Mouse (Mus musculus) E14TG2a.4 (cell line): ENCODE measurements around the gene Pus1.

Experiments
- H3K27me3 ChIP-seq: 2 replicates; pipeline ENCODE4 v1.6.1; 2014; ENCODE audit warnings: low read length, control low read depth; ENCODE audit not compliant: insufficient read depth
- H3K36me3 ChIP-seq: 2 replicates; pipeline ENCODE4 v1.6.1; 2014; ENCODE audit warnings: low read length, control low read depth; ENCODE audit not compliant: insufficient read depth
- H3K4me1 ChIP-seq: replicated peaks from 2 replicates; pipeline ENCODE4 v1.6.1; 2014; ENCODE audit warnings: low read depth, low read length, control low read depth
- H3K4me3 ChIP-seq: replicated peaks from 2 replicates; pipeline ENCODE4 v1.5.1; 2014; ENCODE audit warnings: mild to moderate bottlenecking, low read length
- H3K9me3 ChIP-seq: 2 replicates; pipeline ENCODE4 v1.6.1; 2014; ENCODE audit warnings: low read length, control low read depth
- CTCF ChIP-seq: conservative IDR thresholded peaks from 2 replicates; pipeline ENCODE4 v1.5.1; 2014; ENCODE audit warnings: low read length
- NANOG ChIP-seq: IDR thresholded peaks from 2 replicates; pipeline ENCODE4 v1.6.1; 2014; ENCODE audit warnings: borderline replicate concordance, low read length, mixed read lengths
- POU5F1 ChIP-seq: IDR thresholded peaks from 2 replicates; pipeline ENCODE4 v1.6.1; 2014; ENCODE audit warnings: low read length, borderline replicate concordance

Gene Pus1

GRCm38 (mm10) chr5:110788684-110789083 lies 8.2 kb upstream of the Pus1 start:
- TF ChIP-seq POU5F1 (no peak), NANOG (no peak), CTCF (peak; percentile 44; the same call in 1 of the 2 replicates)
- Histone ChIP-seq H3K27me3 (no peaks in the 10 kb centered on the region), H3K4me1 (peaks cover 95% of the 10 kb centered on the region), H3K4me3 (no peak overlapping the region), H3K36me3 (peaks cover 98% of the 10 kb centered on the region), H3K9me3 (no peaks in the 10 kb centered on the region)

GRCm38 (mm10) chr5:110786081-110786835 lies 5.8 kb upstream of the Pus1 start:
- H3K4me3 ChIP-seq, result no peak overlapping the region
- peaks cover 75% of the 10 kb centered on the region for H3K36me3 ChIP-seq
- peaks cover 92% of the 10 kb centered on the region for H3K4me1 ChIP-seq
- no peaks in the 10 kb centered on the region for H3K27me3 ChIP-seq
- TF ChIP-seq NANOG (no peak), CTCF (peak; percentile 24), POU5F1 (no peak)
- no peaks in the 10 kb centered on the region for H3K9me3 ChIP-seq

GRCm38 (mm10) chr5:110783150-110783549 lies 2.7 kb upstream of the Pus1 start:
- H3K4me3 ChIP-seq, result no peak overlapping the region
- peaks cover 52% of the 10 kb centered on the region for H3K36me3 ChIP-seq
- TF ChIP-seq POU5F1, result no peak
- no peak for TF ChIP-seq CTCF
- TF ChIP-seq NANOG, result no peak
- H3K4me1 ChIP-seq, result peaks cover 85% of the 10 kb centered on the region
- no peaks in the 10 kb centered on the region for H3K9me3 ChIP-seq
- no peaks in the 10 kb centered on the region for H3K27me3 ChIP-seq

- H3K4me1 ChIP-seq, result peaks cover 79% of the 10 kb centered on the region
- TF ChIP-seq POU5F1 (no peak), NANOG (no peak), CTCF (no peak)
Measured at GRCm38 (mm10) chr5:110781529-110782238, 1.2 kb upstream of the Pus1 start.

GRCm38 (mm10) chr5:110780761-110781528 lies 486 bp upstream of the Pus1 start:
- Histone ChIP-seq H3K4me3 (peak overlapping the region; percentile 90), H3K36me3 (peaks cover 52% of the 10 kb centered on the region), H3K4me1 (peaks cover 77% of the 10 kb centered on the region), H3K27me3 (no peaks in the 10 kb centered on the region), H3K9me3 (no peaks in the 10 kb centered on the region)
- no peak for TF ChIP-seq NANOG
- no peak for TF ChIP-seq CTCF
- TF ChIP-seq POU5F1, result no peak

More at GRCm38 (mm10) chr5:110781529-110782238, 1.2 kb upstream of the Pus1 start:
- Histone ChIP-seq H3K27me3 (no peaks in the 10 kb centered on the region), H3K9me3 (no peaks in the 10 kb centered on the region), H3K36me3 (peaks cover 52% of the 10 kb centered on the region), H3K4me3 (no peak overlapping the region)

GRCm38 (mm10) chr5:110779276-110779997 lies 1.0 kb downstream of the Pus1 start:
- no peaks in the 10 kb centered on the region for H3K9me3 ChIP-seq
- peak overlapping the region; percentile 90 for H3K4me3 ChIP-seq
- H3K27me3 ChIP-seq, result no peaks in the 10 kb centered on the region
- TF ChIP-seq CTCF (no peak), POU5F1 (no peak), NANOG (no peak)
- peaks cover 55% of the 10 kb centered on the region for H3K36me3 ChIP-seq
- H3K4me1 ChIP-seq, result peaks cover 80% of the 10 kb centered on the region

- H3K9me3 ChIP-seq, result no peaks in the 10 kb centered on the region
- H3K4me1 ChIP-seq, result peaks cover 80% of the 10 kb centered on the region
- 0 out of 2 replicates have a peak overlapping the region, but pooled peaks have one; percentile 3 for H3K4me3 ChIP-seq
- H3K36me3 ChIP-seq, result peaks cover 57% of the 10 kb centered on the region
- TF ChIP-seq POU5F1 (no peak), NANOG (no peak), CTCF (no peak)
- H3K27me3 ChIP-seq, result no peaks in the 10 kb centered on the region
Measured at GRCm38 (mm10) chr5:110778263-110778662, 2.2 kb downstream of the Pus1 start.

GRCm38 (mm10) chr5:110776141-110776540 lies 4.3 kb downstream of the Pus1 start:
- Histone ChIP-seq H3K4me1 (peaks cover 75% of the 10 kb centered on the region), H3K9me3 (no peaks in the 10 kb centered on the region), H3K27me3 (no peaks in the 10 kb centered on the region), H3K4me3 (no peak overlapping the region), H3K36me3 (peaks cover 76% of the 10 kb centered on the region)
- TF ChIP-seq NANOG (no peak), CTCF (no peak), POU5F1 (no peak)
